Mouse (Mus musculus) left cerebral cortex, adult 9 months (tissue): ENCODE data around the gene Susd3.

Source experiments
- DNase-seq, 2 experiments: peaks; one replicate each; pipeline ENCODE4 v3.0.0; 2022; ENCODE audit warnings: low spot score in 2 of 2

Susd3 gene

DNA sequence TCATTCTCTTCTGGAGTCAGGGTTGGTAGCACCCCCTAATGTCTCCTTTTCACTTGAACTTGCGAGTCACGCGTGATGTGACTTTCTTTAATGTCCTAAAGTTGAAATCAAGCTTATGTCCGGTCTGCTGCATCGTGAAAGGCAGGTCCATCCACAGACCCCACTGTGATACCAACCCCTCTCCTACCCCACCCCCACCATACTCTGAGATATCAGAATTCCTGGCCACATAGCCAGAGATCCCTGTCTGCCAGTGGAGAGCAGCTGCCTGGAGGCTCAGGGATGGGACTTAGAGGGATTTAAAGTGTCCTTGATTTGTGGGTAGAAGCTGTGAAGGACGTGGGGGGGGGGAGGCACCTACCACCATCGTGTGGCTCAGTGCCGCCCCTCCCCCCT, at the start of gene Susd3:
Gene Susd3, minus strand, starts transcription at position 240 of the 396 bp plus-strand sequence.
- no peak for DNase-seq

DNA sequence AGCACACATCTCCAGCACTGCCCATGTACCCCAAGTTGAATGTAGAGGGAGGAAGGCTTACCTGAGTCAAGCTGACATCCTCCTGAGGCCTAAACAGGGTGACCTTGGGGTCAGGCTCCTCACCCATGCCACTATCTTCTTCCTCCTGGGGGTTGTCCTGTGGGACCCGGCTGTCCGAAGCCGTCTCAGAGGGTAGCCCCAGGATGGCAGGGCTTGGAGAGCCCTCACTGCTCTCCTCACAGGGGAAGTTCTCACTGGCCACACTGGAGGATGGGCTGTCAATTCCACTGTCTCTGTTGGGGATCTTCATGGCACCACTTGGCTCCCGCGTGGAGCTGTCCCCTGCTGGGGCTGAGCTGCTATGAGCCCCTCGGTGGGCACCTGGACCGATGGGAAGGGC, 47.8 kb upstream of the Susd3 start:
- DNase-seq, result no peak

DNA sequence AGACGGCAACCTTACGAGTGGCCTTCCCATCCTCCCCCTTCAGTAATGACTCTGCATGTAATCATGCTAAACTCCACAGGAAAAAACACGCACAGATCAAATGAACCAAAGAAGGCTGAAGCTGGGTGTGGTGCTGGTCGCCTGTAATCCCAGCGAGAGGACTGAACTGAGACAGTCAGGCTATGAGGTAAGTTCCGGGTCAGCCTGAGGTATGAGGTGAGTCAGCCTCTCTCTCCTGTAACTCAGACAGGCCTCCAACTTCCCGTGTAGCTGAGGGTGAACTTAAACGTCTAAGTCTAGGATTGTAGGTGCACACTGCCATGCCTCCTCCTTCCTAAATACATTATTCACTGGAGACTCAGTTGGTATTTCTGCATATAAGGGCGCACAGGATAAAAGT, 45.6 kb upstream of the Susd3 start:
- no peak for DNase-seq

DNA sequence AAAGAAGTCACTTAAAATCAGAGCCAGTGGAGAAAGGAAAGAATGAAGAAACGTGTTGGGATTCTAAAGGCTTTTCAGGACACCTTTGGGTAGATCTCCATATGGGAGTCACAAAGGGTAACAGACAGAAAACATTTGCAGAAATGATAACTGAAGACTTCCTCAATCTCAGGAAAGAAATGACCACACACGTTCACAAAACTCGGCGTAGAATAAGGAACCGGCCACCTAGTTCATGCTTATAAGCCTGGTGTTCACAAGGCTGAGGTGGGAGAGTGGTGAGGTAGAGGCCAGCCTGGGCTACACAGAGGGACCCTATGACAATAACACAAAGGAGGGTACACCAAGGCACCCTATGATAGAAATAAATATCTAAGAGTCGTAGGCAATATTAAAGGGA, 43.4 kb upstream of the Susd3 start:
- DNase-seq, result no peak

DNA sequence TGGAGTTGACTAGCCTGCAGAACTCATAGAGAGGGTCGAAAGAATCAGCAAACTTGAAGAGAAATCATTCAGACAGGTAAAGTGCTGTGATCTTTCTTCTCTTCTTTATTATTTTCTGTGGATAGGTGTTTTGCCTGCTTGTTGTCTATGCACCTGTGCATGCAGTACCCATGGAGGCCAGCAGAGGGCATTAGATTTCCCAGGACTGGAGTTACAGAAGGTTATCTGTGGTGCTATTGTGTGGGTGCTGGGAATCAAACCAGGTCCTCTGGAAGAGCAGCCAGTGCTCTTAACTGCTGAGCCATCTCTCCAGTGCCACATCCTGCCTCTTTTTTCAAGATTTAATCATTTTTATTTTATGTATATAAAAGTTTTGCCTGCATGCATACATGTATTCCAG, 42.9 kb upstream of the Susd3 start:
- DNase-seq, result no peak

DNA sequence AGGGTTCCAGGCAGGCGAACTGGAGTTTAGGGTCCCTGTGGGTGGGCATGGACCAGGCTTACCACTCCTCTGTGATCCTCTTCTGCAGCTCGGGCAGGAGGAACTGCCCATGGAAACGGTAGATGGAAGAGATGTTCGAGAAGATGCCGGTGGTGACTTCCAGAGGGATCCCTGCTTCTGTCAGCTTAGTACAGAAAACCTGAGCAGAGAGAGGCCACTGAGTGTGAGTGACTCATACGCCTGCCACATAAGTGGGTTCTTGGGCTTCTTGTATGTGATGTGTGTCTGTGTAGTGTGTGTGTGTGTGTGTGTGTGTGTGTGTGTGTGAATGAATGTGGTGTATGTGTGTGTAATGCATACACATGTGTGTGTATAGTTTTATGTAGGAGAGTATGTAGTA, 38.7 kb upstream of the Susd3 start:
- no peak for DNase-seq

DNA sequence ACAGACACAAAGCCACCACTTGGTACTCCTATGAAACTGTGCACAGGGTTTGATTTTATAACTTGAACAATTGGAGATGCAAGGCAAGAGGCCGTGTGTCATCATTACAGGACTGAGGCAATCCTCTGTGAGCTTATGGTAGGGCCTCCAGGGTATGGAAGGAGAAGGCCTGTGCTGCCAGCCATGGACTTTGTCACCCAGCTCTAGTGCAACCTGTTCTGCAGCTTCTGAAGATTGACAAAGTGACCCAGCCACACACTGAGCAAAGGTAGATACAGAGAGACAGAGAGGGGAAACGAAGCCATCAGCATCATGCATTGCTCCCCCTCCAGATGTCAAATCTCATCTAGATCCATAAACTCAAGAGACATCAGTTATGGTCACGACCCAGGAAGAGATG, 38.2 kb upstream of the Susd3 start:
- DNase-seq, result no peak

DNA sequence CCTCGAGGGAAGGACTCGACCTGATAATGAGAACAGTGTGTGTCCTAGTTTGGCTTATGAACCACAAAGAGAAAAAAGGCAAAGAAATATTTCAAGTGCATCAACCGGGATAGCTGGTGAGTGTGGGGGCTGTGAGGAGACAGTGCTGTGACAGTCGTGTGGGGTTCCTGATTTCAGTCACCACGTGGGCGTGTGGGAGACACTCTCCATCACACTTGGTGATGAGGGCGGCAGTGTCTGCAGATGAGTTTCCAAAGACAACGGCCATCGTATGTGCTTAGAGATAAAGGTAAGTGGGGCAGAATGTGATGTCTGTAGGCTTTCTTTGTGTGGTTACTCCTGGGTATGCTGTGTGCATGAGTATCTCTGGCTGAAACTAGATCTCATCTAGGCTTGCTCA, 35.2 kb upstream of the Susd3 start:
- peak in 1 of 2 experiments; percentile 23 for DNase-seq

DNA sequence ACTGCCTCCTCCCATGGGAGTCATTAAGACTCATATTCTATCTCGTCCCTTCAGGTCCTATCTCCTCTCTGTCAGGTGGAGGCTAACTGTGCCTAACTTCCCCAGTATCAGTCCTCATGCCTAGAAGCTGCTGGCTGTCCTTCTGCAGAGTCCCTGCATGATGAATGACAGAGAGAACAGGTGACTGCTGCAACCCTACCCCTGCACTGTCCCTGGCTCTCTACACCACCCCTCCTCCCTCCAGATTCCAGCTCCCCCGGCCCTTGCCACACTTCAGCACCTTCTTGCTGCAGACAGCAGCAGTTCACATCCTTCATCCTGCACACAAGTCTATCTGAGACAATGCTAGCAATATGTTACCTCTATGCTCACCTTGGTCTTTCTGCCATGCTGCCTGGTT, 33.7 kb upstream of the Susd3 start:
- DNase-seq, result no peak

DNA sequence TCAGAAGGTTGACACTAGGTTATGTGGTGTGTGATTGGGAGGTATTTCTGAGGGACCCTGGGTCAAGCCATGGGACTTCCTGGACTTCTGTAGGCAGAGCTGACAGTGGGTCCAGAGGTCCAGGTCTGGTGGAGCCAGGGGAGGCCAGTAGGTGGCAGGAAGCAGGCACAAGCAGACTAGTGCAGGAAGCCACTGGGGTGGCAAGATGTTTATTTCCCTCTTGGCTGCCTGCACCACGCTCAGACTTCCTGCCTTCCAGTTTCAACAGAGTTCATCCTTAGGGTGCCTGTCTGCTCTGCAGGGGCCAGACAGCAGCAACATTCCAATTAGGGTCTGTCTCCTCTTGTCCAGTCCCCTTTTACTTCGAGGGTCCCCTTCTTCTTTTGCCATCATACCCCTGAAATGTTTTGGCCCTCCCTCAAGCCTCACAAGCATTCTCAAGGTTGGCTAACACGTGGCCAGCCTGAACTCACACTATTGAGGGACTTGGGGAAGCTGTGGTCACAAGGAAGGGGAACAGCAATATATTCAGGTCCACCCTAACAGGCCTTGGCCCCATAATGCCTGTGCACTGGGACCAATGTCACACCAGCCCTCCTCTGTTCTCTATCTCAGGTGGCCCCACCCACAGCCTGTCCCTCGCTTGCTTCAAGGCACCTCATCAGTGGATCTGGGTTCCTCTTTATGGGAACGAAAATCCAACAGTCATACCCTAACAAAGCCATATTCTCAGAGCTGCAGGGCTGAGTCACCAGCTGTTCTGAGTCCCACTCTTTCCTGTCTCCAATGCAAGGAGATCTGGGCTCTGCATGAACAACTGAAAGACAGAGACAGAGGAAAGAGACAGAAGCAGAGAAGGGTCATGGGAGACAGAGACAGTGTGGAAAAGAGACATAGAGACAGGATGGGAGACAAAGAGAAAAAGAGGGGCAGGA, 23.6 kb upstream of the Susd3 start:
- DNase-seq, result peak; percentile 13 to 21

DNA sequence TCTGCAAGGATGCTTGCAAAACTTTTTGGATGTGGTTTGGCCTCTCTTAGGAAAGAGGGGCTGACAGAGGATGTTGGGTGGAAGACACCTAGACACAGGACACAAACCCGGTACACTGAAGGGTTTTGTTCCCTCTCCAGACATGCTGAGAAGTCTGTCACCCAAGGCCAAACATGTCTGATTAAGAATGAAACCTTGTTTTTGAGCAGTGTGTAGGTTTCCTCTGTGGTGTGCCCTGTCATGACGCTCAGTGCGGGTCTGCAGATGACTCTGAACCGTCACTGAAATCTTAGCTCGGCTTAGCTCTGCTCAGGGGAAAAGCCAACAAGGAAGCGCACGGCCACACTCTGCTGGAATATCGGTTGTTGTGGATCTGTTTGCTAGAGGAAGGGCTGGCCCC, 22.0 kb upstream of the Susd3 start:
- DNase-seq, result no peak

DNA sequence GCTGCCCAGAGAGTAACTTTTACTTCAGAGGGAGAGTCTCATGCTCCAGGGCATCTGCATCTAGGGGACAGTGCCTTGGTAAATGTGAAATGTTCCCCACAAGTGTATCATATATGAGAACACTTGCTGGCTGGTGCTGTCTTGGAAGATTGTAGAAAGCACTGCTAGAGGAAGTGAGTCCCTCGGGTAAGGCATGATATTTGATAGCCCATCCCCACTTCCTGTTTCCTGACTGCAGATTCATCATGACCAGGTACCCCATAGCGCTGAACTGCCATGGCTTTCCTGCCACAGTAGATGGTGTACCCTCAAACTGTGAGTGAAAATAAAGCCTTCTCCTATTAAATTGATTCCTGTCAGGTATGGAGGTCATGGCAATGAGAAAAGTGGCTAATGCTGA, 19.1 kb upstream of the Susd3 start:
- no peak for DNase-seq

DNA sequence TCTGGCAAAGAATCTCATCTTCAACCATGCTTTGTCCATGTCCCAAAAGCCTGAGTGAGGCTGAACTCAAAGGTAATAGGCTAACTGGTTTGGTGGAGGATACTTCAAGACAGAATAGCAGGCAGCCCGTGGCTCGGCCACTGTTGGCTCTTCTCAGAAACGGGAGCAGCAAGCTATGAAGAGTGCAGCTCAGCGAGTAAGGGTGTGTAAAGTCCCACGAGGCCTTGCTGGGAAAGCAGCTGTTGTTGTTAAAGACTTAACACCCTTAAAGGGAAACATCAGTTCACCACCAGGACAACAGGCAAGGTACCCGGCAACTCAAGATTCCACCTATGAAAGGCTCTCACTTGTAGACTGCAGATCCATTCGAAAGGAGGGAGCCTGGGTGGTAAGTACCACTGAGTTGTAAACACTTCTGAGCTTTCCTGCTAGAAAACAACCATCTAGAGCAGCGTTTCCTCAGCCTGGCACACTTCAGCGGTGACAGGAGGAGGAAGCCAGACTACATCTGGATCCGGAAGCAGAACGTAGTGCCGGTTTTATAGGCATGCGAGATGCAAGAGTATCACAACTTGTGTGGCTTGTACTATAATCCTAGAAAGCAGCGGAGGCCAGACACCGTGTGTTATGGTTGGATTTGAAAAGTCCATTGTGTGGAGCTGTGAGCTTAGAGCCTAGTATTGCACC, 11.7 kb upstream of the Susd3 start:
- DNase-seq, result no peak

DNA sequence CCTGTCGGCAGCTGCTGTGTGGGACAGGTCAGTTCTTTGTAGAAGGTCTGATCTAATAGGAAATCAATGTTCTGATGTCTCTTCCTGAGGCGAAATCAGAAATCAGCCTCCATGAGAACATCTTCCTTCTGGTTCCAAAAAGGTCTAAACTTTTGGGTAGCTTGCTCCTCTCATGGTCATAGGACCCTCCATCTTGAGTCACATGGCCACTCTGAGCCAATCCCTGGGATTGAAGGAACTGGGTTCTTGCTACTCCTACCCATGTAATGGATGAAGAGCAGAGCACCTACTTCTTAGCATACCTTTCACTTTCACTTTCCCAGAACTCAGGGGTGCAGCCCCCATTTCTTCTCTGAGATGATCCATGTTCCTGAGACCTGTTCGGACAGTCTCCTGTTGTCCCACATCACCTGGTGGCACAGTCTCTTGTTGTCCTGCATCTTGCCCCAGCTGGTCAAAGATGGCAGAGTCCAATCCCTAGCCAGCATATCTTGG, 9.4 kb upstream of the Susd3 start:
- DNase-seq, result no peak

DNA sequence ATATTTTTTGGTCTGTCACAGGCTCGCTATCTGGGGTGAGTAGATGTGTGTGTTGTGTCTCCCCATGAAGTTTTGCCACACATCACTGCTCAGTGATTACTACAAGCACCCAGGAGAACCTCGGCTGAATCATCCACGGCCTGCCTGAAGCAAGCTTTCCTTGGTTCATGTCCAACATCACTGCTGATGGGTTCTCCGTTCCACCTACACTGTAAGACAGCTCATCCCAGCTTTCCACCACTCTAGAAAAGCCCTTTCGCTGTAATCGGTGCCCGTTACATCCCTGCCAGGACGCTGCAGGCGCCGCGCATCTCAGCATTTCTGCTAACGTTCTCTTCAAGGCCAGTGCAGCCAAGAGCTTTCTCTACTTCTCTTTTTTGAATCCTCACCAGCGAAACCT, 4.2 kb upstream of the Susd3 start:
- peak in 1 of 2 experiments; percentile 49 for DNase-seq

DNA sequence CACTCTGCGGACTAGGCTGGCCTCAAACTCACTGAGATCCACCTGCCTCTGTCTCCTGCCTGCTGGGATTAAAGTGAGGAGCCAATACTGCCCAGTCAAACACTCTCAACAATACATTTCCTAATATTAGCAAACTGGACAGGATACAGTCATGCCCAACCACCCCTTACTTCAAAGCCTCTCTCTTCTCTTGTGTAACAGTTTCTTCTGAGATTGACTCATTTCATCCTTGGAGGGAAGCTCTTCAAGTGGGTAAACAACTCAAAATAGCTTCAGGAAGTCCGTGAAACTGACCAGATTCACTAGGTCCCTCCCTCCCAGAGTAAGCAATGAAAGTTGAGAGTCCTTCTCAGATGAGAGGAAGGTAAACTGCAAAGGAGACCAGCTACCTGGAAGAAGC, 3.6 kb upstream of the Susd3 start:
- no peak for DNase-seq

DNA sequence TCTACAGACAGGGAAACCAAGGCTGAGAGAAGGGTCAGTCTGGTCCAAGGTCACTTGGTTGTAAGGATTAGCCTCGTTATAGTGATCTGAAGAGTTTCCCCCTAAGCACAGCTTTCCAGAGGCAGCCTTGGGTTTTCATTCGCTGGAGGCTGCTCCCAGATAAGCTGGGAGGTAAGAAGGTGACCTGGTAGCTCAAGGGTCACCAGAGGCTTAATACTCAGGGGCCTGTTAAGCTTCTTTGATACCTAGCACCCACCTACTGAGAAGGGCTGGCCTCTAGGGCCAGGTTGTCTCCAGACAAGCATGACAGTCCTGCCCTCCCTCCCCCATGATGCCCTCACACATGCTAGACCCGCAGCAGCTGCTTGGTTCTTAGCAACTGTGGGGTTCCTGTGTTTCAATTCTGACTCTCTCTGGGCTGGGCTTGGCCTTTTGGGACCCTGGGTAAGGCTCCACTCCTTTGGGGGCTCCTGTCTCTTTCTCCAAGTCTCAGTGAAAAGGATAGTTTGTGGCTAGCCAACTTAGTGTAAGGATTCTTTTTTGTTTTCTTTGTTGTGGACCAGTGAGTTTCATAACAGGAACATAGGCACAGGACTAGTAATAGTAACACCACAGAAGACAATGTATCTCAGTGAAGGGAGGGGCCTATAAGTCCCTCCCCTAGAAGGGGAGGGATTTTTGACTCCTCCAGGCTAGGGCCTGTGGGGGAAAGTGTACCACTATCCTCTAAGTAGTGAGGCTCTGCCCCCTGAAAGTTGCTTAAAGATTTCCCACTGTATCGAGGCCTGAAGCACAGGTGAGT, 2.4 kb upstream of the Susd3 start:
- no peak for DNase-seq

DNA sequence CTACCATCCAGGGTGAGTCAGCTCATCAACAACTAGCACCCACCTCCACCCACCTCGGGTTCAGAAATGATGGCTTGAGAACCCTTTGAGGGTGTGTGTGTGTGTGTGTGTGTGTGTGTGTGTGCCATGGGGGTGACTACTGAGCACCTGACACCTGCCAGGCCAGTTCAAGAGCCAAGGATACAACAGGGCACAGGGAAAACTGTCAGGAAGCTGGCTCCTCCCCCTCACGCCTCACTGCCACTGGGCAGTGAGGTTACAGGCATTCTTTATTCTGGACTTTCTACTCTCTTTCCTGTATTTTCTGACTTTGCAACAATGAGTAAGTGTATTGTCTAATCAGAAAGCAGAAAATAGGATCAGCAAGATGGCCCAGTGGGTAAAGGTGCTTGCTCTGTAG, 1.1 kb upstream of the Susd3 start:
- no peak for DNase-seq

DNA sequence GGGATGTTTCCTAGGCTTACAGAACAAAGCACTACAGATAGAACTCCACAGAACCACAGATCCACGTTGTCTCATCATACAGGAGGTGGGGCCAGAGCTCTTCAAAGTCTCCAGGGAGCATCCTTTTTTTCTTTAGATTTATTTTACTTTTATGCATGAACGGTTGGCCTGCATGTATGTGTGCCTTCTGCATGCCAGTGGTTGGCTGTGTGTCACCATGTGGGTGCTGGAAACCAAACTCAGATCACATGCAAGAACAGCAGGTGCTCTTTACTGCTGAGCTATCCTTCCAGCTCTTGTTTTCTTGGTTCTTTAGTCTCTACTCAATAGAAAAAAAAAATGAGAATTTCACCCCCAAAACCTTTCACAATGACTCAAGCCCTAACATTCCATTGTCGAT, 417 bp upstream of the Susd3 start:
- no peak for DNase-seq

DNA sequence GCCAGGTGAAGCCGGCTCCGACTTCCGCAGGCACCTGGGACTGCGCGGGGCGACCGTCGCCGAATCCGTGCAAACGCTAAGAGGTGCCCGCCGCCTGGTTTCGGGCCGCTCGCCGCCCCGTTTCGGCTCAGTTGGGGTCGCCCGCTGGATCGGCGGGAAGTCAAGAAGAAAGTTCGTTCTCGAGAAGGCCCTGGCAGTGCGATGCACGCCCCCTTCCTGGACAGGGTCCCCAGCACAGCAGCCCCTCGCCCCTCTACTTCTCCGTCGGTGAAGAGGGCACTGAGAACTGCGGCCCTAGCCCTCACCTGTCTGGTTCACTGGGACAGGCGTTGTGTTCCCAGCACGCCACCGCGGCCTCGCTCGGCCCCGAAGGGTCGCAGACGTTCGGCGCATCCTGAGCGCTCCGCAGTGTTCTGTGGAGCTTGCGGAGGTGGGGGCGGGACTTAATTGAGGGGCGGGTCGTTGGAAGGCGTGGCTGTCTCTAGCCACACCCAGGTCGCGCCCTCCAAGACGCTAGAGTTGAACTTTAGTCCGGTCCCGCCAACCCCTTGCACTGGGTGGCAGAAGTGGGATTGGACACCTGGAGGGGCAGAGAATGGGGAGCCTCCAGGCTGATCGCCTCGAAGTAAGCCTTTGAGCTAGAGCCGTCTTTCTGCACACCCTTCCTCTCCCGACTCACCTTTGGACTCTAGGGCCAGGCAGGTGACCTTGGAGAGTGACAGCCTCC, 603 bp downstream of the Susd3 start:
- no peak for DNase-seq

DNA sequence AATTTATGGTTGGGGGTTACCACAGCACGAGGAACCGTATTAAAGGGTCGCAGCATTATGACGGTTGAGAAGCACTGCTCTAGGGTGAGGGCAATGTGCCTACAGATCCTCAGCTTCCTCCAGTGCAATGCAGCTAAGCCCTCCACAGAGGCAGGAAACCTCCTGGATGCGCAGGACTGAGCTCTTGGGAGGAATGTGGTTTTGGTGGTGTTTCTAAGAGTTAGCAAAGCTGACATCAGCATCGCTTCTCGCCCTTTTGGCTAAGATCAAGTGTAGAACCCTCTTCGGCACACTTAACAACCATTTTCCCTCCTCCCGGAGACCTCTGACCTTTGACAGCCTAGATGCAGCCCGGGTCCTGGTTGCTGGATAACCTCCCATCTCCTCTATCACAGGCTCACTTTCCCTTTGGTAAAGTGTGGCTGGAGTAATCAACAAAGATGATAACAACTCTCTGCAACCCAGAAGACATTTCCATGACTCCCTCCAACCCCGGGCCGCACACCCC, 1.2 kb downstream of the Susd3 start:
- no peak for DNase-seq
